In genomic region chr19:58097195-58097594, GRCm38 (mm10) we compare ENCODE assay signal across 15 mouse cellular contexts.
"Had no signal": no experiment of that assay in that cellular context is flagged by ENCODE, and none has a peak within 500 bp of the region (broad histone marks: within the 10 kb centered on the region; RNA-seq: fewer than 3 reads in every experiment).

No protein-coding gene starts in this region.

- H3K4me2 ChIP-seq: limb, embryonic 13.5 days; midbrain, embryonic 12.5 days; neural tube, embryonic 15.5 days had no signal

- H3K27me3 ChIP-seq: limb, embryonic 13.5 days; megakaryocyte, embryonic 14.5 days; midbrain, embryonic 12.5 days; neural tube, embryonic 15.5 days had no signal

- H3K9me3 ChIP-seq: limb, embryonic 13.5 days; midbrain, embryonic 12.5 days; neural tube, embryonic 15.5 days had no signal

- H3K36me3 ChIP-seq: midbrain, embryonic 12.5 days; neural tube, embryonic 15.5 days had no signal

- H3K4me3 ChIP-seq: layer of hippocampus, adult 2 months; limb, embryonic 13.5 days; megakaryocyte, embryonic 14.5 days; midbrain, embryonic 12.5 days; neural tube, embryonic 15.5 days had no signal

- H3K9ac ChIP-seq: limb, embryonic 13.5 days; liver, embryonic 14.5 days; midbrain, embryonic 12.5 days; neural tube, embryonic 15.5 days had no signal

- DNase-seq: kidney, adult 8-10 months; kidney, postnatal 25 days; left cerebral cortex, postnatal 4 days; lung, adult 2 months; lung, postnatal 36 days; thymus, postnatal 4 days had no signal

- H3K27ac ChIP-seq: layer of hippocampus, adult 2 months; limb, embryonic 13.5 days; liver, embryonic 14.5 days; midbrain, embryonic 12.5 days; neural tube, embryonic 15.5 days; stomach, postnatal 0 days had no signal

- ATAC-seq: lung, postnatal 0 days; midbrain, embryonic 16.5 days had no signal

- H3K4me1 ChIP-seq: megakaryocyte, embryonic 14.5 days had no signal
